Mouse (Mus musculus): ENCODE results near the gene Hacd3.

The Hacd3 gene

GRCm38 (mm10) chr9:65020991-65021886 is at the start of gene Hacd3:
Hacd3 (minus strand) TSS chr9:65021693.
- peak; percentile 91 for DNase-seq (ENCODE audit: low read depth, low spot score)

DNA sequence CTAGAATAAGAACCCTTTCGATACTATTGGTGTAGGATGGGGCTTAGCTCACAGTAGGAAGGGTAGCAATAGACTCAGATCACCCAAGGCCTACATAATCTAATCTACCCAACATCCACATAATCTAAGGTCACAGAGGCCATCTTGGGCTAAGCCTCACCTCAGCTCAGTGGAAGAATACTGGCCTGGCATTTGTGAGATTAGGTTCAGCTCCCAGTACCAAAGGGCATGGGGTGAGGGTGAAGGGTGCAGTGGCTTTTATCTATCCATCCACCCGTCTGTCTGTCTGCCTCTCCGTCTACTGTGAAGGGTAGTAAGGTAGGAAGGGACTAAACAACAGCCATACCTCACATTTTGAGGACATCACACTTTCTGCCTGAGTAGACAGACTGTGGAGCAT is 49.1 kb upstream of the Hacd3 start:
- DNase-seq (ENCODE audit: low read depth, low spot score) = no peak

GRCm38 (mm10) chr9:65064251-65064650 is 42.8 kb upstream of the Hacd3 start:
- DNase-seq (ENCODE audit: low read depth, low spot score) = no peak

DNA sequence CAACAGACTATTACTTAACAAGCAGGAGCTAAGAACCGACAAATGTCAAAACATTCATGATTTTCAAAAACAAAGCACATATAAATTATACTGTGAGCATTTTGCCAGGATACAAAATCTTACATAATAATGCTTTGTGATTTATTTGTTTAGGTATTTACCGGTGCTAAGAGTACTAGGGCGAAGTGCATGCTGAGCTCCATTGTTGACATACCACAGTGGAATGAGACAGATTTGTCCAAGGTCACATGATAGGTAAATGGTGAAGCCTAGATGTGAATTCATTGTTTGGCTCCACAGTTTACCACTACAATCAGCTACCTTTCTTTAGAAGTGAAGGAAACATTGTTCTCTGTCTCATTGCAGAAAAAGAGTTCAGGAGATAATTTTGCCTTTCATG is 29.5 kb upstream of the Hacd3 start:
- DNase-seq (ENCODE audit: low read depth, low spot score) = no peak

- DNase-seq (ENCODE audit: low read depth, low spot score) = no peak
These were observed 27.9 kb upstream of the Hacd3 start for GRCm38 (mm10) chr9:65049422-65049821.

DNA sequence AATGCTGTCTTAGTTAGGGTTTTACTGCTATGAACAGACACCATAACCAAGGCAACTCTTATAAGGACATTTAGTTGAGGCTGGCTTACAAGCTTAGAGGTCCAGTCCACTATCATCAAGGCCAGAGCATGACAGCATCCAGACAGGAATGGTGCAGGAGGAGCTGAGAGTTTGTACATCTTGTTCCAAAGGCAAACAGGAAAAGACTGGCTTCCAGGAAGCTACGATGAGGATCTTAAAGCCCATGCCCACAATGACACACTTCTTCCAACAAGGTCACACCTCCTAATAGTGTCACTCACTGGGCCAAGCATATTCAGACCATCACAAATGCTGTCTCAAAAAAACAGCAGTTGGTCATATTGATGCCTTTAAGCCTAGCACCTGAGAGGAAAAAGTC is 25.5 kb upstream of the Hacd3 start:
- DNase-seq (ENCODE audit: low read depth, low spot score) = no peak

GRCm38 (mm10) chr9:65041430-65041829 is 19.9 kb upstream of the Hacd3 start:
- DNase-seq (ENCODE audit: low read depth, low spot score) = peak; percentile 45

GRCm38 (mm10) chr9:65036861-65037260 is 15.4 kb upstream of the Hacd3 start:
- no peak for DNase-seq (ENCODE audit: low read depth, low spot score)

- no peak for DNase-seq (ENCODE audit: low read depth, low spot score)
These were observed 15.0 kb upstream of the Hacd3 start for GRCm38 (mm10) chr9:65036456-65036855.

GRCm38 (mm10) chr9:65032269-65033108 is 11.0 kb upstream of the Hacd3 start, which contains the start of gene Dpp8:
Dpp8 (plus strand) TSS chr9:65032414.
- peak; percentile 97 for DNase-seq (ENCODE audit: low read depth, low spot score)

DNA sequence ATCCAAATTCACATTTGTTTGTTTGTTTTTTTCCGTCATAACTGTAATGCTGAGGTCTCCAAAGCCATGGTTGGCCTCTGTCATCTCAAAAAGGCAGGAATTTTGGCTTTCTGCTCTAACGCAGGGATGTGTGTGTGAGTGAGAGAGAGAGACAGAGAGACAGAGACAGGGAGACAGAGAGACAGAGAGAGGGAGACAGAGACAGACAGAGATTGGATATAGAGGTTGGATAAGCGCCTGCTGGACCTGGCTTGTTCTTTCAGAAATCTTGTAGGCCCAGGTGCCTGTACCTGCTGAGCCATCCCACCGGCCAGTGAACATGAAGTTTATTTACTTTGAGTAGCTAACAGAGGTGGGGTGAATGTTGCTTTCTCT is 10.4 kb upstream of the Hacd3 start:
- DNase-seq (ENCODE audit: low read depth, low spot score) = no peak

- peak; percentile 69 for DNase-seq (ENCODE audit: low read depth, low spot score)
These were observed 9.9 kb upstream of the Hacd3 start for GRCm38 (mm10) chr9:65031355-65031754.

DNA sequence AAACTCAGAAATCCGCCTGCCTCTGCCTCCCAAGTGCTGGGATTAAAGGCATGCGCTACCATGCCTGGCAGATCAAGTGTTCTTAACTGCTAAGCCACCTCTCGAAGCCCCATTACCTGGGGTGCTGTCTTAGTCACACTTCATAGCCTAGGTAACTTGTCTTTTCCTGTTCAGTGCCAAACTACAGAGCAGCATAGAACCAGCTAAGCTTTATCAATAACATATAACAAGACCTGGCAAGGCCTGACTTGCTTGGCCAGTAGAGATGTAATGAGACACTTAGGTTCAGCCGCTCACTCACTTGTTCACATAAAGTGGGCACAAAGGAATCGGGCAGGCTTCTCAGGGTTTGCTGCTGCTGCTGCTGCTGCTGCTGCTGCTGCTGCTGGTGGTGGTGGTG is 6.8 kb upstream of the Hacd3 start:
- DNase-seq (ENCODE audit: low read depth, low spot score) = no peak

- no peak for DNase-seq (ENCODE audit: low read depth, low spot score)
These were observed 5.7 kb upstream of the Hacd3 start for GRCm38 (mm10) chr9:65027241-65027640.

DNA sequence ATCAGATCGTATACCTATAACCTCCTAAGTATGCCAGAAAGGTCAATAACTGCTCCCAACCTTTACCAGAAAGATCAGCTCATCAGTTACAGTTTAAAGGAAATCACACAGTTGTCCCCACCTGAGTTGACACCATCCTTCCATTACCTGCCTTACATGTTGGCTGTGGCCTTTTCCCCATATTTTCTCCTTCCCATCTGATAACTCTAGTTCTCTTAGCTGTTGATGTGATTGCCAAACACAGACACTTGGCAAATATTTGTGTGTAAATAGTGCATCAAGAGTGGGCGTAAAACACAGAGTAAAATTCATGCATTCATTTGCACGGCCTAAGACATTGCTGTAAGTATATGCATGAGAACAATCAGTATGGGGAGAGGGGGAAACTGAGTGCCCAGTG is 2.0 kb upstream of the Hacd3 start:
- DNase-seq (ENCODE audit: low read depth, low spot score) = no peak

DNA sequence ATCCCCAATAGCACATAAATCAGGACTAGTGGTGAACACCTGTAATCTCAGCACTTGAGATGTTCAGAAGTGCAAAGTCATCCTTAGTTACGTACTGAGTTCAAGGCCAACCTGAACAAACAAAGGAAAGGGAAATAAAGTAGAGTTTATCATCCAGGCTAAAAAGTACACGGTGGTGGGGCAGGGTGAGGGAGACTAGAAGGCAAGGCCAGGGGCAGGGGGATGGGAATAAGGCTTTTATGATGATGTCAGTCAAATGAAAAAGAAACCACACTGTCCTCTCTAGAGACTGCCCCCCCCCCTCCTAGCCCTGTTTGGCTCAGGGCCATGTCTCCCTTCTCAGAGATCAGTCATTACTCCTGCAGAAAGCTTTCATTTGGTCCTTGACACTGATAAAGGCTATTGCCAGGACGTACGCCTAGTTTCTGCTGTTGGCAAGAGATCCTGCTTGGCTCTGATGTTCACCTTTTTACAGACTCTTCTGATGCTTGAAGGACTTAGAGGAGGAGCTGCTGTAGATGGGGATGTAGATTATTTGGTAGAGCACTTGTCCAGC is 1.2 kb upstream of the Hacd3 start:
- no peak for DNase-seq (ENCODE audit: low read depth, low spot score)

DNA sequence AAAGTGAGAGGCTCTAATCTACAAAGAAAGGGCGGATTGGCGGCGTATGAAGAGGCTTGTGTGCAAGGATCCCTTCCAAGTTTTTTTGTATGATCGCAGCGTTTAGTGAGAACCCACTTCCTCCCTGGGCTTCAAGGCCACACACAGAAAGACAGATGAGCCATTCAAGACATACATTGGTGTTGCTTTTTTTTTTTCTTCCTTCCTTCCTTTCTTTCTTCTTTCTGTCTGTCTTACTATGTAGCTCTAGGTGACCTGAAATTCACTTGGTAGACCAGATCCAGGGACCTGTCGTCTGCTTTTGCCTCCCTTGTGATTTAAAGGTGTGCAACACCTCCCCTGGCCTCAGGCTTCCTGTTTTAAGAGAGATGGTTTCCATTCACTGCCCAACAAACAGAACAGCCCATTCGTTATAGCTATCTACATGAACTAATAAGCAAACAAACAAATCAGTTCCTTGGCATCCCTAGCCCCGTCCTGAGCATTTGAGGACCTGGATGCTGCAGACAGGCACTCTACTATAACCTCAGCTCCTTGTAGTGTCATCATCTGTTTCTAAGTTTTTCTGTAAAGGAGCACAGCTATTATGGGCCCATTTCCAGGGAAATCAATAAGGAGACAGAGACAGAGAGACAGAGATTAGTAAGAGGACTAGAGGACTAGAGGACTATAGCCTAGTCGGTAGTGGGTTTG is 540 bp upstream of the Hacd3 start:
- DNase-seq (ENCODE audit: low read depth, low spot score) = no peak

GRCm38 (mm10) chr9:65020128-65020527 is 1.4 kb downstream of the Hacd3 start:
- DNase-seq (ENCODE audit: low read depth, low spot score) = peak; percentile 25

GRCm38 (mm10) chr9:65019146-65019545 is 2.3 kb downstream of the Hacd3 start:
- no peak for DNase-seq (ENCODE audit: low read depth, low spot score)

GRCm38 (mm10) chr9:65018588-65019121 is 2.8 kb downstream of the Hacd3 start:
- DNase-seq (ENCODE audit: low read depth, low spot score) = peak; percentile 56

- DNase-seq (ENCODE audit: low read depth, low spot score) = no peak
These were observed 3.6 kb downstream of the Hacd3 start for GRCm38 (mm10) chr9:65017896-65018295.

All from A20 (cell line).